Mouse (Mus musculus) liver, adult 2 months (tissue): ENCODE data around the gene Rd3l. TPM values are rescaled to one million over a fixed set of nuclear protein-coding genes. Genes with fewer than 3 reads are reported as not detected.

Source experiments
- DNase-seq: peaks from one replicate; pipeline ENCODE4 v3.0.0-alpha.2; 2011; ENCODE audit warnings: low read depth, low spot score; ENCODE audit errors: extremely low read depth
- H3K27ac ChIP-seq: fragments of 200-500 bp; replicated peaks from 2 replicates; pipeline ENCODE4 v1.5.1; 2012; ENCODE audit warnings: low read depth, mild to moderate bottlenecking, control low read depth, inconsistent platforms, low read length; ENCODE audit not compliant: insufficient read depth
- H3K27me3 ChIP-seq: fragments of 200-500 bp; 2 replicates; pipeline ENCODE4 v1.6.1; 2012; ENCODE audit warnings: mild to moderate bottlenecking, moderate library complexity, low read length, inconsistent platforms; ENCODE audit not compliant: control insufficient read depth, insufficient read depth
- H3K36me3 ChIP-seq: fragments of 200-500 bp; 2 replicates; pipeline ENCODE4 v1.6.1; 2012; ENCODE audit warnings: low read length, inconsistent platforms; ENCODE audit not compliant: control insufficient read depth, insufficient read depth
- H3K4me1 ChIP-seq: fragments of 200-500 bp; 2 replicates; pipeline ENCODE4 v1.6.1; 2011; ENCODE audit warnings: low read length; ENCODE audit not compliant: control insufficient read depth, insufficient read depth
- H3K4me3 ChIP-seq: fragments of 200-500 bp; 2 replicates; pipeline ENCODE4 v1.5.1; 2011; ENCODE audit warnings: low read depth, mild to moderate bottlenecking, control low read depth, low read length, moderate library complexity; ENCODE audit not compliant: insufficient read depth
- H3K79me2 ChIP-seq: fragments of 200-500 bp; 2 replicates; pipeline ENCODE4 v1.6.1; 2012; ENCODE audit warnings: inconsistent platforms, mild to moderate bottlenecking, low read length, moderate library complexity; ENCODE audit not compliant: control insufficient read depth, insufficient read depth
- H3K9ac ChIP-seq: fragments of 200-500 bp; 2 replicates; pipeline ENCODE4 v1.6.1; 2012; ENCODE audit warnings: low read depth, mild to moderate bottlenecking, control low read depth, inconsistent platforms, low read length
- CTCF ChIP-seq: fragments of 200-500 bp; IDR thresholded peaks from 2 replicates; pipeline ENCODE4 v1.5.1; 2011; ENCODE audit warnings: low read depth, low read length, control low read depth
- POLR2A ChIP-seq: fragments of 200-500 bp; IDR thresholded peaks from 2 replicates; pipeline ENCODE4 v1.6.1; 2011; ENCODE audit warnings: low read length, control low read depth; ENCODE audit not compliant: insufficient read depth; ENCODE audit errors: extremely low read depth
- WGBS: fragments of 180-500 bp; shearing (Covaris S2); methylation state at CpG from one replicate; pipeline ENCODE4 v1.1.7; 2018; 5-methylcytosine and 5-hydroxymethylcytosine counted together
- polyA plus RNA-seq: library from polyadenylated mRNA; depleted of rRNA; stranded (reverse); fragments of >200 nt; gene quantifications from 2 replicates; pipeline ENCODE4 v1.2.3, GENCODE M21; 2012
- total RNA-seq: library from RNA; depleted of rRNA; stranded (reverse); fragments of >200 nt; gene quantifications from 2 replicates; pipeline ENCODE4 v1.2.3, GENCODE M21; 2014

Rd3l gene
- total and polyA plus RNA-seq, 2 experiments: not detected

GRCm38 (mm10) chr12:111995161-111995560 is 14.0 kb upstream of the Rd3l start:
- Histone ChIP-seq H3K27me3 (no peaks in the 10 kb centered on the region), H3K27ac (no peak overlapping the region), H3K9ac (no peak overlapping the region), H3K79me2 (no peaks in the 10 kb centered on the region), H3K4me3 (no peak overlapping the region), H3K36me3 (no peaks in the 10 kb centered on the region), H3K4me1 (no peaks in the 10 kb centered on the region)
- no peak for DNase-seq
- TF ChIP-seq POLR2A: no peak
- no peak for TF ChIP-seq CTCF
- 90% methylated on average over 2 of the region's 2 CpGs for WGBS

- H3K27ac ChIP-seq: no peak overlapping the region
- DNase-seq: no peak
- TF ChIP-seq POLR2A (no peak), CTCF (no peak)
- no peaks in the 10 kb centered on the region for H3K79me2 ChIP-seq
- no peaks in the 10 kb centered on the region for H3K27me3 ChIP-seq
- WGBS: 94% methylated on average over 5 of the region's 5 CpGs
- H3K9ac ChIP-seq: no peak overlapping the region
- H3K36me3 ChIP-seq: no peaks in the 10 kb centered on the region
- H3K4me1 ChIP-seq: no peaks in the 10 kb centered on the region
- no peak overlapping the region for H3K4me3 ChIP-seq
Observed at GRCm38 (mm10) chr12:111992626-111993025, 11.5 kb upstream of the Rd3l start.

- H3K4me1 ChIP-seq: no peaks in the 10 kb centered on the region
- no peak overlapping the region for H3K4me3 ChIP-seq
- H3K9ac ChIP-seq: no peak overlapping the region
- 53% methylated on average over 9 of the region's 9 CpGs for WGBS
- no peak overlapping the region for H3K27ac ChIP-seq
- no peak for DNase-seq
- H3K36me3 ChIP-seq: no peaks in the 10 kb centered on the region
- no peaks in the 10 kb centered on the region for H3K27me3 ChIP-seq
- no peaks in the 10 kb centered on the region for H3K79me2 ChIP-seq
- TF ChIP-seq CTCF (no peak), POLR2A (no peak)
Observed at GRCm38 (mm10) chr12:111986756-111987155, 5.6 kb upstream of the Rd3l start.

- Histone ChIP-seq H3K4me1 (no peaks in the 10 kb centered on the region), H3K27ac (no peak overlapping the region), H3K36me3 (no peaks in the 10 kb centered on the region)
Observed at GRCm38 (mm10) chr12:111983165-111983564, 2.0 kb upstream of the Rd3l start.

GRCm38 (mm10) chr12:111981831-111982230 is 714 bp upstream of the Rd3l start:
- DNase-seq: no peak
- Histone ChIP-seq H3K36me3 (no peaks in the 10 kb centered on the region), H3K79me2 (no peaks in the 10 kb centered on the region), H3K4me3 (no peak overlapping the region), H3K27ac (no peak overlapping the region), H3K27me3 (no peaks in the 10 kb centered on the region; the same call in 1 of the 2 replicates), H3K4me1 (no peaks in the 10 kb centered on the region), H3K9ac (no peak overlapping the region)
- 82% methylated on average over 8 of the region's 8 CpGs for WGBS
- TF ChIP-seq CTCF: no peak
- TF ChIP-seq POLR2A: no peak

More at GRCm38 (mm10) chr12:111983165-111983564, 2.0 kb upstream of the Rd3l start:
- Histone ChIP-seq H3K4me3 (no peak overlapping the region), H3K27me3 (no peaks in the 10 kb centered on the region; the same call in 1 of the 2 replicates), H3K79me2 (no peaks in the 10 kb centered on the region), H3K9ac (no peak overlapping the region)
- TF ChIP-seq POLR2A (no peak), CTCF (no peak)
- no peak for DNase-seq
- 44% methylated on average over 2 of the region's 2 CpGs for WGBS

GRCm38 (mm10) chr12:111978274-111978673 is 2.8 kb downstream of the Rd3l start:
- no peak for DNase-seq
- WGBS: 74% methylated on average over 6 of the region's 6 CpGs

More at GRCm38 (mm10) chr12:111978274-111978673, 2.8 kb downstream of the Rd3l start:
- no peaks in the 10 kb centered on the region; the same call in 1 of the 2 replicates for H3K27me3 ChIP-seq
- H3K9ac ChIP-seq: no peak overlapping the region
- H3K4me1 ChIP-seq: no peaks in the 10 kb centered on the region
- no peak overlapping the region for H3K4me3 ChIP-seq
- H3K27ac ChIP-seq: no peak overlapping the region
- H3K36me3 ChIP-seq: no peaks in the 10 kb centered on the region
- no peak for TF ChIP-seq POLR2A
- TF ChIP-seq CTCF: no peak
- no peaks in the 10 kb centered on the region for H3K79me2 ChIP-seq
